Mouse (Mus musculus): ENCODE data around the gene Scaf11.

DNA sequence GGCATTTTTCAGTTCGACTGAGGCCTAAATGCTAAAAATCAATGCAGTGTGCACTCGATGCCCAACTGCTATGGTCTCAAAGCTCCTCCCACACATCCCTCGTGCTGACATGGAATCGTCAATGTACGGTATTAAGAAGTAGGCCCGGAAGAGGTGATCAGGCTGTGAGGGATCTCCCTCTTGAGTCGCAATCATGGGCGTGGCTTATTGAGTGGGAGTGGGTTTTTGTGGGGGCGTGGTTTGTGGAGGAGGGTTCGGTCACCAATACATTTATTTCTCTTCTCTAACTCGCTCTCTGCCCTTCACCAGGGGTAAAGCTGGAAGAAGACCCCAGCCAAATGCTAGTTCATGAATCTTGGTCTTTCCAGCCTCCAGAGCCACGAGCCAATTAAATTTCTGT, 17.4 kb upstream of the Scaf11 start:
- TF ChIP-seq CTCF (IDR thresholded peaks at IDR 0.05; ENCODE audit: low read depth) (no peak), EP300 (IDR thresholded peaks at IDR 0.05; ENCODE audit: low read depth) (no peak)

All from liver, embryonic 14.5 days (tissue).